Comparison of ENCODE assay signal across 34 mouse cellular contexts in genomic region chr10:53698531-53698930, GRCm38 (mm10). TPM values are rescaled to one million over a fixed set of nuclear protein-coding genes. Genes with fewer than 3 reads are reported as not detected.
"Had no signal": no experiment of that assay in that cellular context is flagged by ENCODE, and none has a peak within 500 bp of the region (broad histone marks: within the 10 kb centered on the region; RNA-seq: fewer than 3 reads in every experiment).

No protein-coding gene starts in this region.

- H3K4me1 ChIP-seq: heart, embryonic 10.5 days; heart, embryonic 12.5 days; heart, embryonic 13.5 days; heart, embryonic 15.5 days; hindbrain, embryonic 10.5 days; hindbrain, embryonic 12.5 days; hindbrain, embryonic 13.5 days; hindbrain, embryonic 15.5 days; intestine, embryonic 15.5 days; kidney, embryonic 15.5 days had no signal

- H3K4me3 ChIP-seq: heart, embryonic 10.5 days; heart, embryonic 12.5 days; heart, embryonic 13.5 days; heart, embryonic 15.5 days; hindbrain, embryonic 10.5 days; hindbrain, embryonic 12.5 days; hindbrain, embryonic 13.5 days; hindbrain, embryonic 15.5 days; intestine, embryonic 15.5 days; kidney, embryonic 15.5 days; layer of hippocampus, adult 2 months had no signal

- H3K27me3 ChIP-seq: heart, embryonic 12.5 days; heart, embryonic 13.5 days; heart, embryonic 15.5 days; hindbrain, embryonic 12.5 days; hindbrain, embryonic 13.5 days; hindbrain, embryonic 15.5 days; intestine, embryonic 15.5 days; kidney, embryonic 15.5 days had no signal

- H3K9ac ChIP-seq: heart, embryonic 12.5 days; heart, embryonic 13.5 days; heart, embryonic 15.5 days; hindbrain, embryonic 12.5 days; hindbrain, embryonic 13.5 days; hindbrain, embryonic 14.5 days; hindbrain, embryonic 15.5 days; intestine, embryonic 15.5 days; kidney, embryonic 15.5 days had no signal

- DNase-seq: heart, postnatal 10 days; heart, postnatal 36 days; heart, postnatal 4 days; kidney, adult 11 months; kidney, adult 18-20 months; kidney, adult 2 months; kidney, adult 8-10 months; kidney, adult 9 months; kidney, postnatal 10 days; kidney, postnatal 14 days; kidney, postnatal 25 days; kidney, postnatal 36 days; kidney, postnatal 4 days; layer of hippocampus, adult 9-11 months; layer of hippocampus, postnatal 36 days had no signal

- ATAC-seq: hindbrain, embryonic 16.5 days; hindbrain, postnatal 0 days; inflammation-experienced regulatory T-cells, adult 6 months; intestine, embryonic 15.5 days; intestine, embryonic 16.5 days; intestine, postnatal 0 days had no signal

- H3K4me2 ChIP-seq: heart, embryonic 11.5 days; heart, embryonic 12.5 days; heart, embryonic 13.5 days; heart, embryonic 15.5 days; hindbrain, embryonic 12.5 days; hindbrain, embryonic 13.5 days; hindbrain, embryonic 14.5 days; hindbrain, embryonic 15.5 days; intestine, embryonic 15.5 days; kidney, embryonic 15.5 days had no signal

- H3K9me3 ChIP-seq: heart, embryonic 10.5 days; heart, embryonic 12.5 days; heart, embryonic 15.5 days; hindbrain, embryonic 10.5 days; hindbrain, embryonic 12.5 days; hindbrain, embryonic 15.5 days; intestine, embryonic 15.5 days; kidney, embryonic 15.5 days had no signal

- H3K27ac ChIP-seq: heart, embryonic 10.5 days; heart, embryonic 13.5 days; heart, embryonic 15.5 days; hindbrain, embryonic 10.5 days; hindbrain, embryonic 12.5 days; hindbrain, embryonic 13.5 days; hindbrain, embryonic 14.5 days; hindbrain, embryonic 15.5 days; hindbrain, postnatal 0 days; intestine, embryonic 15.5 days; kidney, embryonic 15.5 days; kidney, postnatal 0 days; layer of hippocampus, adult 2 months had no signal

- H3K36me3 ChIP-seq: heart, embryonic 10.5 days; heart, embryonic 12.5 days; heart, embryonic 13.5 days; heart, embryonic 15.5 days; hindbrain, embryonic 10.5 days; hindbrain, embryonic 12.5 days; hindbrain, embryonic 15.5 days; intestine, embryonic 15.5 days; kidney, embryonic 15.5 days had no signal

RNA-seq across cellular contexts. Expression of gene Fam184a, which starts 52.4 kb away (rescaled TPM):
- polyA plus RNA-seq: inflammation-experienced regulatory T-cells, adult 6 months had no signal
